Mouse (Mus musculus) midbrain, postnatal 0 days (tissue): ENCODE measurements around the gene Tex26. TPM values are rescaled to one million over a fixed set of nuclear protein-coding genes. Genes with fewer than 3 reads are reported as not detected.

Experiments
- ATAC-seq: fragments of 200-750 bp; cut with Nextera tagmentation; 2 replicates; pipeline ENCODE4 v1.8.0; 2017; ENCODE audit warnings: moderate number of reproducible peaks, mild to moderate bottlenecking, moderate TSS enrichment, moderate library complexity; ENCODE audit not compliant: low FRiP score
- DNase-seq: peaks from one replicate; pipeline ENCODE4 v3.0.0-alpha.2; 2015; ENCODE audit warnings: low spot score
- H3K27ac ChIP-seq: fragments of 300-500 bp; sonication (generic); 2 replicates; pipeline ENCODE4 v1.5.1; 2014; ENCODE audit warnings: low read depth, mild to moderate bottlenecking, low read length, mixed read lengths
- H3K27me3 ChIP-seq: fragments of 300-500 bp; sonication (generic); 2 replicates; pipeline ENCODE4 v1.6.1; 2014; ENCODE audit warnings: low read length, control low read depth, mixed read lengths; ENCODE audit not compliant: insufficient read depth
- H3K36me3 ChIP-seq: fragments of 300-500 bp; sonication (generic); 2 replicates; pipeline ENCODE4 v1.6.1; 2014; ENCODE audit warnings: low read length, control low read depth, mixed read lengths; ENCODE audit not compliant: insufficient read depth
- H3K4me1 ChIP-seq: fragments of 300-500 bp; sonication (generic); 2 replicates; pipeline ENCODE4 v1.6.1; 2014; ENCODE audit warnings: mild to moderate bottlenecking, control low read depth, antibody characterized with exemption, low read length, mixed read lengths; ENCODE audit not compliant: insufficient read depth
- H3K4me2 ChIP-seq: fragments of 300-500 bp; sonication (generic); 2 replicates; pipeline ENCODE4 v1.6.1; 2014; ENCODE audit warnings: low read depth, mild to moderate bottlenecking, low read length, mixed read lengths; ENCODE audit not compliant: poor library complexity, severe bottlenecking
- H3K4me3 ChIP-seq: fragments of 300-500 bp; sonication (generic); 2 replicates; pipeline ENCODE4 v1.5.1; 2014; ENCODE audit warnings: low read depth, mild to moderate bottlenecking, low read length, moderate library complexity
- H3K9ac ChIP-seq: fragments of 300-500 bp; sonication (generic); replicated peaks from 2 replicates; pipeline ENCODE4 v1.6.1; 2014; ENCODE audit warnings: mild to moderate bottlenecking, low read length, moderate library complexity, mixed read lengths; ENCODE audit not compliant: poor library complexity, severe bottlenecking
- H3K9me3 ChIP-seq: fragments of 300-500 bp; sonication (generic); 2 replicates; pipeline ENCODE4 v1.6.1; 2016; ENCODE audit warnings: low read length, control low read depth
- CTCF ChIP-seq: IDR thresholded peaks from 2 replicates; pipeline ENCODE4 v1.5.1; 2016; ENCODE audit warnings: antibody characterized with exemption, mild to moderate bottlenecking
- WGBS: fragments of 180-500 bp; shearing (Covaris S2); extraction: QIAGEN DNeasy Blood & Tissue Kit; methylation state at CpG from one replicate; pipeline ENCODE4 v1.1.7; 2014; 5-methylcytosine and 5-hydroxymethylcytosine counted together
- polyA plus RNA-seq: library from polyadenylated mRNA; unstranded; fragments of >200 nt; fragmentation: Nextera tagmentation; extraction: Ambion mirVana; gene quantifications from 2 replicates; pipeline ENCODE4 v1.2.1, GENCODE M21; 2015
- total RNA-seq: library from RNA; depleted of rRNA; stranded (reverse); fragments of >200 nt; gene quantifications from 2 replicates; pipeline ENCODE4 v1.2.3, GENCODE M21; 2014

Gene Tex26
- total and polyA plus RNA-seq, 2 experiments from 2014 or later = 1.4 to 1.9 TPM

- no peak overlapping the region for H3K27ac ChIP-seq
- H3K4me3 ChIP-seq = no peak overlapping the region
- peaks cover 11% of the 10 kb centered on the region for H3K4me1 ChIP-seq
- WGBS = 78% methylated on average over 6 of the region's 6 CpGs
- H3K9ac ChIP-seq = no peak overlapping the region
- no peak for TF ChIP-seq CTCF
- no peaks in the 10 kb centered on the region for H3K9me3 ChIP-seq
- no peaks in the 10 kb centered on the region for H3K27me3 ChIP-seq
- H3K36me3 ChIP-seq = no peaks in the 10 kb centered on the region
- DNase-seq (no peak), ATAC-seq (no peak)
- no peak overlapping the region for H3K4me2 ChIP-seq
Measured at GRCm38 (mm10) chr5:149437150-149437549, 2.3 kb upstream of the Tex26 start.

GRCm38 (mm10) chr5:149440180-149440573, 717 bp downstream of the Tex26 start:
- Histone ChIP-seq H3K9me3 (no peaks in the 10 kb centered on the region), H3K9ac (peak overlapping the region; percentile 70), H3K27ac (peak overlapping the region; percentile 89), H3K36me3 (no peaks in the 10 kb centered on the region), H3K27me3 (no peaks in the 10 kb centered on the region), H3K4me3 (peak overlapping the region; percentile 32), H3K4me2 (peak overlapping the region; percentile 71), H3K4me1 (peaks cover 11% of the 10 kb centered on the region)
- under 1% methylated on average over 16 of the region's 18 CpGs for WGBS
- TF ChIP-seq CTCF = no peak
- DNase-seq = peak; percentile 95
- ATAC-seq = peak; percentile 81

- no peaks in the 10 kb centered on the region for H3K36me3 ChIP-seq
- H3K4me2 ChIP-seq = no peak overlapping the region
- WGBS = 24% methylated on average over 14 of the region's 14 CpGs
- no peak overlapping the region for H3K27ac ChIP-seq
- no peak for TF ChIP-seq CTCF
- ATAC-seq (no peak), DNase-seq (peak; percentile 84)
- no peaks in the 10 kb centered on the region for H3K9me3 ChIP-seq
- peaks cover 11% of the 10 kb centered on the region for H3K4me1 ChIP-seq
- H3K9ac ChIP-seq = no peak overlapping the region
- H3K27me3 ChIP-seq = no peaks in the 10 kb centered on the region
- no peak overlapping the region for H3K4me3 ChIP-seq
Measured at GRCm38 (mm10) chr5:149441646-149442276, 2.3 kb downstream of the Tex26 start.

GRCm38 (mm10) chr5:149442277-149442660, 2.8 kb downstream of the Tex26 start:
- peak; percentile 70 for DNase-seq
- H3K27ac ChIP-seq = no peak overlapping the region
- H3K9me3 ChIP-seq = no peaks in the 10 kb centered on the region

GRCm38 (mm10) chr5:149444451-149444850, 5.0 kb downstream of the Tex26 start:
- Histone ChIP-seq H3K36me3 (no peaks in the 10 kb centered on the region), H3K4me3 (no peak overlapping the region), H3K27ac (no peak overlapping the region), H3K4me2 (no peak overlapping the region), H3K4me1 (peaks cover 11% of the 10 kb centered on the region), H3K27me3 (no peaks in the 10 kb centered on the region), H3K9me3 (no peaks in the 10 kb centered on the region), H3K9ac (no peak overlapping the region)
- peak; percentile 40 for DNase-seq
- 66% methylated on average over 4 of the region's 4 CpGs for WGBS
- no peak for TF ChIP-seq CTCF
- ATAC-seq = no peak

More at GRCm38 (mm10) chr5:149442277-149442660, 2.8 kb downstream of the Tex26 start:
- no peak for TF ChIP-seq CTCF
- 33% methylated on average over 15 of the region's 15 CpGs for WGBS
- Histone ChIP-seq H3K27me3 (no peaks in the 10 kb centered on the region), H3K4me3 (no peak overlapping the region), H3K4me2 (no peak overlapping the region), H3K36me3 (no peaks in the 10 kb centered on the region), H3K4me1 (peaks cover 11% of the 10 kb centered on the region), H3K9ac (no peak overlapping the region)
- no peak for ATAC-seq

GRCm38 (mm10) chr5:149446495-149446894, 7.0 kb downstream of the Tex26 start:
- Histone ChIP-seq H3K4me2 (no peak overlapping the region), H3K27me3 (no peaks in the 10 kb centered on the region), H3K27ac (no peak overlapping the region), H3K9ac (no peak overlapping the region), H3K4me3 (no peak overlapping the region), H3K4me1 (peaks cover 3% of the 10 kb centered on the region; the same call in 1 of the 2 replicates), H3K9me3 (no peaks in the 10 kb centered on the region), H3K36me3 (no peaks in the 10 kb centered on the region)
- no peak for DNase-seq
- no peak for TF ChIP-seq CTCF
- no peak for ATAC-seq
- 95% methylated on average over 7 of the region's 7 CpGs for WGBS
